Mouse (Mus musculus): ENCODE results near the gene Tubgcp5. TPM values are rescaled to one million over a fixed set of nuclear protein-coding genes. Genes with fewer than 3 reads are reported as not detected.

The Tubgcp5 gene
- total and polyA plus RNA-seq, 3 experiments = 13.7 to 14.9 TPM; not detected in 1

GRCm38 (mm10) chr7:55849948-55850571 lies 56.1 kb downstream of the Tubgcp5 start:
- no peak for DNase-seq (ENCODE audit: low read depth, low spot score)
- Histone ChIP-seq H3K9me3 (replicated peaks; ENCODE audit: insufficient read depth, low read length) (no peaks in the 10 kb centered on the region), H3K9ac (ENCODE audit: control insufficient read depth, low read depth, low read length, poor library complexity, severe bottlenecking) (no peak overlapping the region), H3K4me1 (ENCODE audit: control insufficient read depth in 1 of 2, insufficient read depth in 2 of 2, low read length in 2 of 2) (0 out of 4 replicates have a peak, but pooled peaks cover 0 to 4% of the 10 kb centered on the region in 2 experiments), H3K79me2 (ENCODE audit: control insufficient read depth, insufficient read depth, low read length, poor library complexity) (peaks cover 4% of the 10 kb centered on the region; the same call in 1 of the 2 replicates), H3K4me3 (ENCODE audit: control insufficient read depth in 1 of 2, insufficient read depth in 1 of 2, low read depth in 2 of 2, low read length in 2 of 2) (no peak overlapping the region), H3K36me3 (ENCODE audit: control insufficient read depth in 1 of 2, insufficient read depth in 2 of 2, low read length in 2 of 2) (no peaks in the 10 kb centered on the region), H3K27ac (ENCODE audit: control insufficient read depth, low read depth, low read length) (no peak overlapping the region), H3K27me3 (ENCODE audit: control insufficient read depth in 1 of 2, insufficient read depth in 2 of 2, low read length in 2 of 2) (no peaks in the 10 kb centered on the region)
- TF ChIP-seq USF2 (IDR thresholded peaks at IDR 0.05; ENCODE audit: borderline replicate concordance in 1 of 2, insufficient read depth in 1 of 2, low read depth in 1 of 2, low read length in 2 of 2) (no peak), RCOR1 (IDR thresholded peaks at IDR 0.05; ENCODE audit: low read depth, low read length) (no peak), MAZ (IDR thresholded peaks at IDR 0.05; ENCODE audit: low read depth, low read length) (no peak), TAL1 (IDR thresholded peaks at IDR 0.05; ENCODE audit: low read length) (no peak), RAD21 (IDR thresholded peaks at IDR 0.05; ENCODE audit: low read depth, low read length) (no peak), MAX (IDR thresholded peaks at IDR 0.05; ENCODE audit: low read length) (no peak), SMC3 (IDR thresholded peaks at IDR 0.05; ENCODE audit: low read depth, low read length) (no peak)

- H3K27me3 ChIP-seq (ENCODE audit: control insufficient read depth in 1 of 2, insufficient read depth in 2 of 2, low read length in 2 of 2) = no peaks in the 10 kb centered on the region
- peaks cover 0 to 3% of the 10 kb centered on the region in 2 experiments; a peak in 2 of 4 replicates for H3K36me3 ChIP-seq (ENCODE audit: control insufficient read depth in 1 of 2, insufficient read depth in 2 of 2, low read length in 2 of 2)
- peaks cover 4% of the 10 kb centered on the region for H3K79me2 ChIP-seq (ENCODE audit: control insufficient read depth, insufficient read depth, low read length, poor library complexity)
- H3K4me1 ChIP-seq (ENCODE audit: control insufficient read depth in 1 of 2, insufficient read depth in 2 of 2, low read length in 2 of 2) = peaks cover 0 to 4% of the 10 kb centered on the region in 2 experiments; a peak in 1 of 4 replicates
- no peak overlapping the region for H3K9ac ChIP-seq (ENCODE audit: control insufficient read depth, low read depth, low read length, poor library complexity, severe bottlenecking)
- H3K4me3 ChIP-seq (ENCODE audit: control insufficient read depth in 1 of 2, insufficient read depth in 1 of 2, low read depth in 2 of 2, low read length in 2 of 2) = no peak overlapping the region
- TF ChIP-seq EP300 (IDR thresholded peaks at IDR 0.05; ENCODE audit: low read depth in 1 of 2, low read length in 2 of 2) = no peak
- no peak for TF ChIP-seq MYB (IDR thresholded peaks at IDR 0.05; ENCODE audit: low read depth, low read length)
- no peak for TF ChIP-seq TBP (IDR thresholded peaks at IDR 0.05; ENCODE audit: low read depth, low read length)
- TF ChIP-seq MAX (IDR thresholded peaks at IDR 0.05; ENCODE audit: low read length) = no peak
- TF ChIP-seq CHD1 (IDR thresholded peaks at IDR 0.05; ENCODE audit: low read depth, low read length) = no peak
- TF ChIP-seq E2F4 (IDR thresholded peaks at IDR 0.05; ENCODE audit: borderline replicate concordance, low read depth, low read length) = no peak
- TF ChIP-seq ZMIZ1 (IDR thresholded peaks at IDR 0.05; ENCODE audit: low read depth, low read length) = no peak
- TF ChIP-seq SIN3A (IDR thresholded peaks at IDR 0.05; ENCODE audit: low read length) = no peak
- no peak for TF ChIP-seq RCOR1 (IDR thresholded peaks at IDR 0.05; ENCODE audit: low read depth, low read length)
- TF ChIP-seq NELFE (IDR thresholded peaks at IDR 0.05; ENCODE audit: low read depth, low read length) = no peak
- TF ChIP-seq HCFC1 (IDR thresholded peaks at IDR 0.05; ENCODE audit: low read depth, low read length) = no peak
- TF ChIP-seq TAL1 (IDR thresholded peaks at IDR 0.05; ENCODE audit: low read length) = no peak
- TF ChIP-seq BHLHE40 (IDR thresholded peaks at IDR 0.05; ENCODE audit: borderline replicate concordance, low read depth, low read length) = no peak
- no peak for TF ChIP-seq TCF12 (IDR thresholded peaks at IDR 0.05; ENCODE audit: low read depth, low read length)
- no peak for TF ChIP-seq CTCF (IDR thresholded peaks at IDR 0.05 in 2 of 3, conservative IDR thresholded peaks at IDR 0.05 in 1 of 3; ENCODE audit: control insufficient read depth in 1 of 3, insufficient read depth in 1 of 3, low read depth in 2 of 3, low read length in 3 of 3, poor library complexity in 1 of 3, severe bottlenecking in 1 of 3)
- TF ChIP-seq JUND (IDR thresholded peaks at IDR 0.05; ENCODE audit: low read depth, low read length) = no peak
- no peaks in the 10 kb centered on the region for H3K9me3 ChIP-seq (replicated peaks; ENCODE audit: insufficient read depth, low read length)
- DNase-seq (ENCODE audit: low read depth, low spot score) = no peak
- no peak overlapping the region for H3K27ac ChIP-seq (ENCODE audit: control insufficient read depth, low read depth, low read length)
These were observed 58.8 kb downstream of the Tubgcp5 start for GRCm38 (mm10) chr7:55852787-55853186.
